Mouse (Mus musculus) testis, adult 10 weeks (tissue): ENCODE data around the gene Mepce. TPM values are rescaled to one million over a fixed set of nuclear protein-coding genes. Genes with fewer than 3 reads are reported as not detected.

ENCODE experiments used
- polyA plus RNA-seq: library from polyadenylated mRNA; stranded (reverse); fragments of 350-450 nt; fragmentation: Illumina TruSeq; extraction: RNeasy Lipid Tissue Mini Kit (QIAGEN cat#74804); gene quantifications from one replicate; pipeline ENCODE4 v1.2.3, GENCODE M21; 2014; ENCODE audit warnings: low read depth, low replicate concordance

Mepce gene
- polyA plus RNA-seq = 26.1 TPM

DNA sequence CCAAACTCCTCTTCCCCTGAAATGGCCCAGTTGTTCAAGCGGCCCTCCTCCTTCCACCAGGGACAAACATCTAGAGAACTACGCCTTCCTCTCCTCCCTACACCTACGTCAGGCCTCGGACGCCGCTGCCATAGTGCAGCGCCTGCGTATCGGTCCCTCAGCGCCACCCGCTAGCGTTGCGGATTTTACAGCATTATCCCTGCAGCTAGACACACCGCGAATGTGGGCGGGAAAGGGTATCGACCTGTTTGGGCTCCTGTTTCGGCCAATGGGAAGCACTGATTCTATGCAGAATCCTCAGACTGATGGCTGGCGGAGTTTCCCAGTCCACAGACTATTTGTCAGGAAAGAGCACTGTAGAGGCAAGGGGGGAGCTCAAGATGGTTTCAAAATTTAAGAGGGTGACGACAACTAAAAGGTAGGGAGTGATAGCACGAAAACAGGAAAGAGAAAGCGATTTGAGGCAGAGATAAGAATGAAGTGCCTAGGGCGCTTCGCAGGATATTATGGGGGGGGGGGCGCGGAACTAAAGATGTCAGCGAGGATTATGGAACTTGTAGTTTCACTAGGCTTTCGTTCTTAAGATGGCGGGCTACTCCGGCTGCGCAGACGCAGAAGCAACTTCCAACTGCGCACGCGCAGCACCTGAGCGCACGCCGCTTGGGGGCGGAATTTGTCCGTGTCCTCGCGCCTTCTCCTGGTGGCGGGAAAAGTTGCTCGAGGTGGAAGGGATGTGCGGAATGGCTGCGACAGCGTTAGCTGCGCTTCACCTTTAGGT is at the start of gene Mepce, which contains the start of gene Zcwpw1:
Gene Mepce, minus strand, starts transcription at position 505 of the 778 bp plus-strand sequence.
Gene Zcwpw1, plus strand, starts transcription at position 648 of the 778 bp plus-strand sequence.

GRCm38 (mm10) chr5:137835966-137836520 is 48.6 kb upstream of the Mepce start, which contains the start of gene Pilra:
TSS of gene Pilra (minus strand) at chr5:137836281.

DNA sequence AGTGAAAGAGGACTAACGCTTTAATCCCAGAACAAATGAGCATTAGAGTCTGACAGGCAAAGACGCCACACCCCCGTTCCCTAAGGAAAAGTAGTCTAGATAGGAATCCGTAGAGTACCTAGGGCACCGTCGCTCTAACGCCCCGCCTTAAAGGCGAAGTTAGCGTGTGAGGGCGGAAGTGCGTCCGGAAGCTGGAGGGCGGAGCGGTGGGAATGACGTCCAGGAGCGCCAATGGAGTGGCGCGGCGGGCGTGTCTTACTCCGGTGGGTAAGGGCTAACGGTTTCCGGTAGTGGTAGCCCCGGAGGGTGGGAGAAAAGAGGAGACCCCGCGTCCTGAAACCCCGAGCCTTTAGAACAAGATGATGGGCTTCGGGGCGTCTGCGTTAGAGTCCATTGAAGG is 8.8 kb downstream of the Mepce start, which contains the start of gene Ppp1r35:
Gene Ppp1r35, plus strand, starts transcription at position 215 of the 400 bp plus-strand sequence.

GRCm38 (mm10) chr5:137745214-137746171 is 42.0 kb downstream of the Mepce start, which contains the start of gene Tsc22d4:
TSS of gene Tsc22d4 (plus strand) at chr5:137745730.

DNA sequence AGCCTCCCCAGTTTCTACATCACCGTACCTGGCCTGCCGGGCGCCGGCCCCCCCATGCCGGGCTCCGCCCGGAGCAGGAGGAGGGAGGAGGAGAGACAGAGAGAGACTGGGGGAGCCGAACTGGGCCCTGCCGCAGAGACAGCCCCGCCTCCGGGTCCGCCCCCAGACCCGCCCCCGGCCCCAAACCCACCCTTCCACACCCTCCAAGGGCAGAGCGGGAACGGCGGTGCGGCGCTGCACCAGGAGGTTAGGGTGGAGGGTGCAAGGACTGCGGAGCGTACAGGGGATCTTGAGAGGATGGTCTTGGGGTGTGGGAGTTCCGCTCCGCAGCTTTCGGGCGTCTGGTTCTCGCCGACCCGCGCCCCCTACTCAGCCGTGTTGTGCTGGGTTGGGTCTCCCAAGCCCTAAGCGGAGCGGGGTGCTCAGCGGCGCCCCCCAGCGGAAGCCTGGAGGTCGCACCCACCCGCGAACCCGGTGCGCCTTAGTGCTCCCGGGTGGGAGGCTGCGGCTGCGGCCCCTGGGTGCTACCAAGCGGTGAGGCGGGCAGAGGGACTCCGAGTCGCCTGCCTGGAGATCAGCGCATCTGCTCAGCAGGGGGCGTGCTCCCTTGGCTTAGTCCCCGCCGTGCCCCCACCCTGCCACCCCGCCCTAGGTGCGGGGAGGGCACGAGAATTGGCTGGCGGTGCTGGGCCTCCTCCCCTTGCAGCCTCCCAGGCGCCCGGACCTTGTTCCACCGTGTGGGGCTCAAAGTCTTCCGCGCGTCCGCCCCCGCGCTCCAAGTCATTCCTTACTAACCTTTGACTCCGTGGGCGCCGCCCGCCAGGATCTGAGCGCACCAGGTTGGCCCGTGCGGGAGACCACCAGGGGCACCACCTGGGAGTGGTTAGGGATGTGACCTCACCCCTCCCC is 46.2 kb downstream of the Mepce start, which contains the start of gene Nyap1:
Gene Nyap1, minus strand, starts transcription at position 585 of the 909 bp plus-strand sequence.

Other genes with a start within 250 kb of the Mepce start
- gene Actl6b, start 234.1 kb downstream of the Mepce start, polyA plus RNA-seq = not detected
- gene Tfr2, start 217.8 kb downstream of the Mepce start, polyA plus RNA-seq = 0.25 TPM
- not detected for gene Mospd3, start 186.6 kb downstream of the Mepce start, polyA plus RNA-seq
- gene Pcolce, start 173.9 kb downstream of the Mepce start, polyA plus RNA-seq = 12.9 TPM
- 3.5 TPM for gene Fbxo24, start 158.7 kb downstream of the Mepce start, polyA plus RNA-seq
- gene Lrch4, start 158.5 kb downstream of the Mepce start, polyA plus RNA-seq = 1.6 TPM
- gene Gm20605, start 158.5 kb downstream of the Mepce start, polyA plus RNA-seq = 0.39 TPM
- gene Sap25, start 146.3 kb downstream of the Mepce start, polyA plus RNA-seq = 1.2 TPM
- not detected for gene Irs3, start 141.9 kb downstream of the Mepce start, polyA plus RNA-seq
- gene Agfg2, start 102.9 kb downstream of the Mepce start, polyA plus RNA-seq = 5.5 TPM
- 0.07 TPM for gene Nyap1, start 46.0 kb downstream of the Mepce start, polyA plus RNA-seq
- gene Tsc22d4, start 41.9 kb downstream of the Mepce start, polyA plus RNA-seq = 7.8 TPM
- gene Ppp1r35, start 8.8 kb downstream of the Mepce start, polyA plus RNA-seq = 3.4 TPM
- gene Zcwpw1, start 143 bp upstream of the Mepce start, polyA plus RNA-seq = 48.0 TPM
- 0.38 TPM for gene Pilra, start 48.6 kb upstream of the Mepce start, polyA plus RNA-seq
- not detected for gene Pilrb1, start 70.5 kb upstream of the Mepce start, polyA plus RNA-seq
- gene Pilrb2, start 84.2 kb upstream of the Mepce start, polyA plus RNA-seq = not detected
- gene Cyp3a13, start 134.0 kb upstream of the Mepce start, polyA plus RNA-seq = 0.39 TPM
- not detected for gene Gjc3, start 175.4 kb upstream of the Mepce start, polyA plus RNA-seq
- 0.76 TPM for gene Azgp1, start 193.9 kb upstream of the Mepce start, polyA plus RNA-seq
- gene Smok3a, start 233.6 kb upstream of the Mepce start, polyA plus RNA-seq = 7.5 TPM
- gene Smok3b, start 233.8 kb upstream of the Mepce start, polyA plus RNA-seq = 7.3 TPM